Mouse (Mus musculus) lung, postnatal 0 days (tissue): ENCODE results near the gene Lama4.

Experiments used
- CTCF ChIP-seq: IDR thresholded peaks from 2 replicates; pipeline ENCODE4 v1.5.1; 2016; ENCODE audit warnings: antibody characterized with exemption, mild to moderate bottlenecking
- EP300 ChIP-seq: IDR thresholded peaks from 2 replicates; pipeline ENCODE4 v1.6.1; 2016; ENCODE audit warnings: antibody characterized with exemption, mild to moderate bottlenecking, control low read depth

- no peak for TF ChIP-seq CTCF
- no peak for TF ChIP-seq EP300
These were observed 141.1 kb downstream of the Lama4 start for GRCm38 (mm10) chr10:39106413-39106812.
